Mouse (Mus musculus) lung, postnatal 0 days (tissue): ENCODE measurements at regions not wholly inside any gene's neighbourhood (a gene's known extent, or its start where the extent isn't known, plus 50 kb on each side); places are given as distances from the start of the nearest gene placed in this dataset.
"Not testable (repeated sequence)": the region's sequence is repeated elsewhere in the genome, so short reads cannot be mapped to it uniquely, and the experiment has no call there.

ENCODE experiments used
- ATAC-seq: fragments of 200-750 bp; cut with Nextera tagmentation; 2 replicates; pipeline ENCODE4 v1.8.0; 2017; ENCODE audit warnings: moderate library complexity
- DNase-seq: peaks from one replicate; pipeline ENCODE4 v3.0.0-alpha.2; 2016; ENCODE audit warnings: low spot score
- H3K27ac ChIP-seq: fragments of 300-500 bp; sonication (generic); 2 replicates; pipeline ENCODE4 v1.5.1; 2014; ENCODE audit warnings: antibody characterized with exemption, mild to moderate bottlenecking, low read length, mixed read lengths
- H3K27me3 ChIP-seq: fragments of 300-500 bp; sonication (generic); replicated peaks from 2 replicates; pipeline ENCODE4 v1.6.1; 2014; ENCODE audit warnings: low read length, mixed read lengths; ENCODE audit not compliant: insufficient read depth
- H3K36me3 ChIP-seq: fragments of 300-500 bp; sonication (generic); 2 replicates; pipeline ENCODE4 v1.6.1; 2014; ENCODE audit warnings: low read length, mixed read lengths; ENCODE audit not compliant: insufficient read depth
- H3K4me1 ChIP-seq: fragments of 300-500 bp; sonication (generic); 2 replicates; pipeline ENCODE4 v1.6.1; 2014; ENCODE audit warnings: antibody characterized with exemption, low read depth, low read length, mixed read lengths; ENCODE audit not compliant: insufficient read depth
- H3K4me2 ChIP-seq: fragments of 300-500 bp; sonication (generic); replicated peaks from 2 replicates; pipeline ENCODE4 v1.6.1; 2014; ENCODE audit warnings: low read depth, mild to moderate bottlenecking, low read length, moderate library complexity, mixed read lengths
- H3K4me3 ChIP-seq: fragments of 300-500 bp; sonication (generic); 2 replicates; pipeline ENCODE4 v1.5.1; 2014; ENCODE audit warnings: low read depth, low read length
- H3K9ac ChIP-seq: fragments of 300-500 bp; sonication (generic); replicated peaks from 2 replicates; pipeline ENCODE4 v1.6.1; 2014; ENCODE audit warnings: low read depth, mild to moderate bottlenecking
- H3K9me3 ChIP-seq: fragments of 300-500 bp; sonication (generic); 2 replicates; pipeline ENCODE4 v1.6.1; 2016; ENCODE audit warnings: low read length, mixed read lengths
- CTCF ChIP-seq: IDR thresholded peaks from 2 replicates; pipeline ENCODE4 v1.5.1; 2016; ENCODE audit warnings: antibody characterized with exemption, mild to moderate bottlenecking
- EP300 ChIP-seq: IDR thresholded peaks from 2 replicates; pipeline ENCODE4 v1.6.1; 2016; ENCODE audit warnings: antibody characterized with exemption, mild to moderate bottlenecking, control low read depth
- WGBS: fragments of 180-500 bp; shearing (Covaris S2); extraction: QIAGEN DNeasy Blood & Tissue Kit; methylation state at CpG from one replicate; pipeline ENCODE4 v1.1.7; 2014; 5-methylcytosine and 5-hydroxymethylcytosine counted together

- peak; percentile 63 for TF ChIP-seq CTCF
- ATAC-seq, DNase-seq, H3K9ac ChIP-seq, H3K4me2 ChIP-seq, H3K27ac ChIP-seq, H3K36me3 ChIP-seq, H3K27me3 ChIP-seq, H3K4me3 ChIP-seq, H3K9me3 ChIP-seq: not testable (repeated sequence)
- peaks cover 23% of the 10 kb centered on the region; the same call in 1 of the 2 replicates for H3K4me1 ChIP-seq
Observed at GRCm38 (mm10) chr17:31773882-31774281, 81.7 kb downstream of the Sik1 start.

GRCm38 (mm10) chr17:31775037-31775436 is 80.6 kb downstream of the Sik1 start:
- Histone ChIP-seq H3K27me3 (no peaks in the 10 kb centered on the region), H3K36me3 (no peaks in the 10 kb centered on the region), H3K9ac (no peak overlapping the region), H3K4me1 (peaks cover 25% of the 10 kb centered on the region), H3K9me3 (no peaks in the 10 kb centered on the region), H3K4me2 (no peak overlapping the region), H3K4me3 (no peak overlapping the region), H3K27ac (no peak overlapping the region)
- DNase-seq (no peak), ATAC-seq (no peak; the same call in 1 of the 2 replicates)
- TF ChIP-seq EP300, result no peak
- no peak for TF ChIP-seq CTCF
- 48% methylated on average over 4 of the region's 5 CpGs for WGBS

GRCm38 (mm10) chr17:31775966-31776365 is 79.6 kb downstream of the Sik1 start:
- no peak overlapping the region for H3K4me2 ChIP-seq
- H3K9me3 ChIP-seq, result no peaks in the 10 kb centered on the region
- no peak overlapping the region for H3K9ac ChIP-seq
- DNase-seq (peak; percentile 61), ATAC-seq (no peak)
- TF ChIP-seq CTCF (no peak), EP300 (no peak)
- H3K4me1 ChIP-seq, result peaks cover 25% of the 10 kb centered on the region
- H3K27me3 ChIP-seq, result no peaks in the 10 kb centered on the region
- 0 out of 2 replicates have a peak overlapping the region, but pooled peaks have one; percentile 15 for H3K27ac ChIP-seq
- H3K4me3 ChIP-seq, result no peak overlapping the region
- no peaks in the 10 kb centered on the region for H3K36me3 ChIP-seq
- WGBS, result 77% methylated on average over 3 of the region's 3 CpGs

GRCm38 (mm10) chr17:31776949-31777607 is 78.5 kb downstream of the Sik1 start:
- H3K36me3 ChIP-seq, result no peaks in the 10 kb centered on the region
- ATAC-seq (peak; percentile 87), DNase-seq (peak; percentile 93)
- H3K27ac ChIP-seq, result peak overlapping the region; percentile 52
- H3K27me3 ChIP-seq, result no peaks in the 10 kb centered on the region
- no peak overlapping the region for H3K4me3 ChIP-seq
- H3K9me3 ChIP-seq, result no peaks in the 10 kb centered on the region
- TF ChIP-seq EP300 (peak; percentile 35; the same call in 1 of the 2 replicates), CTCF (0 out of 2 replicates have a peak, but pooled peaks have one; percentile 3)
- H3K4me2 ChIP-seq, result no peak overlapping the region
- H3K9ac ChIP-seq, result no peak overlapping the region
- H3K4me1 ChIP-seq, result peaks cover 24% of the 10 kb centered on the region
- WGBS, result 13% methylated on average over 9 of the region's 9 CpGs

- H3K27ac ChIP-seq, result peak overlapping the region; percentile 52
- no peak overlapping the region for H3K4me2 ChIP-seq
- H3K4me1 ChIP-seq, result peaks cover 22% of the 10 kb centered on the region
- H3K9me3 ChIP-seq, result no peaks in the 10 kb centered on the region
- no peak overlapping the region for H3K9ac ChIP-seq
- H3K36me3 ChIP-seq, result no peaks in the 10 kb centered on the region
- TF ChIP-seq EP300 (no peak), CTCF (no peak)
- DNase-seq (no peak), ATAC-seq (no peak)
- 54% methylated on average over 5 of the region's 5 CpGs for WGBS
- H3K27me3 ChIP-seq, result no peaks in the 10 kb centered on the region
- H3K4me3 ChIP-seq, result no peak overlapping the region
Observed at GRCm38 (mm10) chr17:31777751-31778150, 77.9 kb downstream of the Sik1 start.

- H3K36me3 ChIP-seq, result no peaks in the 10 kb centered on the region
- no peak overlapping the region for H3K27ac ChIP-seq
- no peak overlapping the region for H3K4me2 ChIP-seq
- peaks cover 22% of the 10 kb centered on the region for H3K4me1 ChIP-seq
- H3K27me3 ChIP-seq, result no peaks in the 10 kb centered on the region
- no peaks in the 10 kb centered on the region for H3K9me3 ChIP-seq
- TF ChIP-seq CTCF, result no peak
- TF ChIP-seq EP300, result no peak
- H3K9ac ChIP-seq, result no peak overlapping the region
- 47% methylated on average over 3 of the region's 3 CpGs for WGBS
- H3K4me3 ChIP-seq, result no peak overlapping the region
- ATAC-seq, result no peak
- DNase-seq, result no peak
Observed at GRCm38 (mm10) chr17:31779466-31779865, 76.1 kb downstream of the Sik1 start.
